In the genomic region with DNA sequence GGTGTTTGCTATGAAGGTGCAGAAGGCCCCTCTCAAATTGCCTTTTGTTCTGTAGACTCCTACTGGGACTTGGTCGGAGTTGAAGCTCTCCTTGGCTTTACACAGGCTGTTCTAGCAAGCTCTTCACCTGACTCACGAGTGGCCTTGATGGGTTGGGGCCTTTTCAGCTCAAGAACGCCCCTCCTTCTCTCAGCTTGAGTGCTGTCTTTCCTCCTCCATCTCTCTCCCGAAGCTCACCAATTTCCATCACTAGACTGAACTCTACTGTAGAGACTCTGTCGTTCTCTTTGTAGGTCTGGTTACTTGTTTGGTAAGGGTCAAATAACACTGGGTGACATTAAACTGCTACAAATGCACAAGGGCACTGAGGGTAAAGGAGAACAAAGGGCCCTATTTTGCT, we compare ENCODE assay signal across 8 mouse cellular contexts. TPM values are rescaled to one million over a fixed set of nuclear protein-coding genes. Genes with fewer than 3 reads are reported as not detected.
DNase-seq lines count a peak whose midpoint lies in the region; ATAC-seq and TF ChIP-seq lines count a peak whose summit lies in the region.

No protein-coding gene starts in this region.

- TF ChIP-seq POLR2A in small intestine, adult 2 months (IDR thresholded peaks at IDR 0.05; ENCODE audit: low read depth, low read length), result no peak

- H3K4me1 ChIP-seq in lung, embryonic 16.5 days (replicated peaks; ENCODE audit: control insufficient read depth, insufficient read depth, low read length), result peaks cover 8% of the 10 kb centered on the region
- peaks cover 6% of the 10 kb centered on the region; the same call in 1 of the 2 replicates for H3K4me1 ChIP-seq in intestine, postnatal 0 days (replicated peaks; ENCODE audit: control insufficient read depth, insufficient read depth, low read length)
- H3K4me1 ChIP-seq in small intestine, adult 2 months (ENCODE audit: control insufficient read depth, insufficient read depth, insufficient read length, low read length), result peaks cover 3% of the 10 kb centered on the region; the same call in 1 of the 2 replicates

- peak overlapping the region; percentile 55 for H3K4me3 ChIP-seq in lung, embryonic 16.5 days (ENCODE audit: low read length)
- peak overlapping the region; percentile 69 for H3K4me3 ChIP-seq in intestine, postnatal 0 days (ENCODE audit: low read depth, low read length)
- H3K4me3 ChIP-seq in small intestine, adult 2 months (ENCODE audit: low read depth, low read length), result peak overlapping the region; percentile 99

- H3K27me3 ChIP-seq in lung, embryonic 16.5 days (ENCODE audit: control insufficient read depth, insufficient read depth, low read depth, low read length), result no peaks in the 10 kb centered on the region
- H3K27me3 ChIP-seq in intestine, postnatal 0 days (replicated peaks; ENCODE audit: control insufficient read depth, insufficient read depth, low read length), result no peaks in the 10 kb centered on the region
- H3K27me3 ChIP-seq in small intestine, adult 2 months (ENCODE audit: control insufficient read depth, insufficient read depth, low read length), result no peaks in the 10 kb centered on the region

- ATAC-seq in lung, embryonic 16.5 days (ENCODE audit: low read depth), result peak; percentile 0; the same call in 1 of the 2 replicates
- ATAC-seq in intestine, postnatal 0 days, result no peak

- peak; percentile 39 to 72 for DNase-seq in adrenal gland, adult (ENCODE audit: inconsistent age in 2 of 2, low spot score in 1 of 2)
- DNase-seq in adrenal gland, postnatal 25 days, result no peak
- DNase-seq in lung, postnatal 36 days, result no peak
- DNase-seq in layer of hippocampus, postnatal 25 days (ENCODE audit: extremely low spot score in 1 of 2, low spot score in 1 of 2), result no peak
- no peak for DNase-seq in layer of hippocampus, adult 9-11 months

- H3K9me3 ChIP-seq in lung, embryonic 16.5 days (ENCODE audit: control insufficient read depth, low read length), result no peaks in the 10 kb centered on the region
- no peaks in the 10 kb centered on the region for H3K9me3 ChIP-seq in intestine, postnatal 0 days (ENCODE audit: control insufficient read depth)

- H3K4me2 ChIP-seq in lung, embryonic 16.5 days (ENCODE audit: low read depth, low read length), result peak overlapping the region; percentile 64
- peak overlapping the region; percentile 74 for H3K4me2 ChIP-seq in intestine, postnatal 0 days (replicated peaks; ENCODE audit: low read depth)

- WGBS in lung, embryonic 16.5 days, result 61% methylated on average over 5 of the region's 5 CpGs
- 77% methylated on average over 5 of the region's 5 CpGs for WGBS in intestine, postnatal 0 days
- 66% methylated on average over 5 of the region's 5 CpGs for WGBS in small intestine, adult 2 months

- TF ChIP-seq CTCF in intestine, postnatal 0 days (IDR thresholded peaks at IDR 0.05; ENCODE audit: low read depth), result no peak
- TF ChIP-seq CTCF in small intestine, adult 2 months (IDR thresholded peaks at IDR 0.05; ENCODE audit: extremely low read depth, insufficient read length, insufficient replicate concordance, low read depth, low read length), result no peak

- H3K27ac ChIP-seq in lung, embryonic 16.5 days (ENCODE audit: low read length), result peak overlapping the region; percentile 91
- peak overlapping the region; percentile 74; the same call in 1 of the 2 replicates for H3K27ac ChIP-seq in intestine, postnatal 0 days (ENCODE audit: low read depth, low read length)
- no peak overlapping the region for H3K27ac ChIP-seq in small intestine, adult 2 months (ENCODE audit: insufficient read depth, low read depth, low read length)

- no peaks in the 10 kb centered on the region for H3K36me3 ChIP-seq in lung, embryonic 16.5 days (ENCODE audit: control insufficient read depth, insufficient read depth, low read length)
- no peaks in the 10 kb centered on the region for H3K36me3 ChIP-seq in intestine, postnatal 0 days (ENCODE audit: control insufficient read depth, insufficient read depth)
- no peaks in the 10 kb centered on the region for H3K36me3 ChIP-seq in small intestine, adult 2 months (ENCODE audit: control insufficient read depth, insufficient read depth, low read length)

- H3K9ac ChIP-seq in lung, embryonic 16.5 days (ENCODE audit: low read length), result peak overlapping the region; percentile 72
- peak overlapping the region; percentile 59; the same call in 1 of the 2 replicates for H3K9ac ChIP-seq in intestine, postnatal 0 days (ENCODE audit: low read depth, low read length)

RNA-seq across cellular contexts. Expression of gene Cep41, which starts 0.7 kb away (rescaled TPM):
- total RNA-seq in adrenal gland, postnatal 25 days (2021), result 5.7 and 9.9 TPM in 2 replicates
- 15.6 and 16.0 TPM in 2 replicates for polyA plus RNA-seq in lung, embryonic 16.5 days (2015; fragmentation: Nextera tagmentation; extraction: Ambion mirVana)
- polyA plus RNA-seq in intestine, postnatal 0 days (2015; fragmentation: Nextera tagmentation; extraction: Ambion mirVana), result 3.7 and 4.4 TPM in 2 replicates
- 0.99 and 1.9 TPM in 2 replicates for polyA plus RNA-seq in small intestine, adult 2 months (2012; rRNA removed)
- total RNA-seq in layer of hippocampus, postnatal 25 days (2021), result 1 to 10 TPM; 5.5 to 7.2 TPM

RNA-seq across cellular contexts. Expression of gene Mest, which starts 30.5 kb away (rescaled TPM):
- total RNA-seq in adrenal gland, postnatal 25 days (2021), result 54.9 and 56.7 TPM in 2 replicates
- polyA plus RNA-seq in lung, embryonic 16.5 days (2015; fragmentation: Nextera tagmentation; extraction: Ambion mirVana), result 1,483 and 1,593 TPM in 2 replicates
- polyA plus RNA-seq in intestine, postnatal 0 days (2015; fragmentation: Nextera tagmentation; extraction: Ambion mirVana), result 145 and 156 TPM in 2 replicates
- polyA plus RNA-seq in small intestine, adult 2 months (2012; rRNA removed), result 15.1 and 38.1 TPM in 2 replicates
- total RNA-seq in layer of hippocampus, postnatal 25 days (2021), result 10 to 100 TPM; 49.8 to 50.2 TPM

RNA-seq across cellular contexts. Expression of gene Cpa1, which starts 53.8 kb away (rescaled TPM):
- total RNA-seq in adrenal gland, postnatal 25 days (2021), result not detected in 2 replicates
- polyA plus RNA-seq in lung, embryonic 16.5 days (2015; fragmentation: Nextera tagmentation; extraction: Ambion mirVana), result 5.4 and 5.7 TPM in 2 replicates
- 3.5 and 4.1 TPM in 2 replicates for polyA plus RNA-seq in intestine, postnatal 0 days (2015; fragmentation: Nextera tagmentation; extraction: Ambion mirVana)
- 10.6 and 5,018 TPM in 2 replicates for polyA plus RNA-seq in small intestine, adult 2 months (2012; rRNA removed)
- total RNA-seq in layer of hippocampus, postnatal 25 days (2021), result not detected

Comparison
In these comparisons a context has a peak if more than half of its experiments do, and no peak if none do; other contexts are left out.
1. DNase-seq: peak in adrenal gland, adult (2 of 2); none in adrenal gland, postnatal 25 days (single experiment), lung, postnatal 36 days (single experiment), layer of hippocampus, postnatal 25 days (0 of 2) and layer of hippocampus, adult 9-11 months (single experiment).
2. Peak in every context shown above with its lines, with median percentiles within 50 percentile points of each other: H3K4me3 ChIP-seq.